Mouse (Mus musculus) frontal cortex, postnatal 10 days (tissue): ENCODE data around the gene Abca2.

ENCODE experiments used
- DNase-seq, 2 experiments: peaks; one replicate each; pipeline ENCODE4 v3.0.0; 2022; ENCODE audit warnings: low spot score in 2 of 2, mixed read lengths in 1 of 2

Gene Abca2

DNA sequence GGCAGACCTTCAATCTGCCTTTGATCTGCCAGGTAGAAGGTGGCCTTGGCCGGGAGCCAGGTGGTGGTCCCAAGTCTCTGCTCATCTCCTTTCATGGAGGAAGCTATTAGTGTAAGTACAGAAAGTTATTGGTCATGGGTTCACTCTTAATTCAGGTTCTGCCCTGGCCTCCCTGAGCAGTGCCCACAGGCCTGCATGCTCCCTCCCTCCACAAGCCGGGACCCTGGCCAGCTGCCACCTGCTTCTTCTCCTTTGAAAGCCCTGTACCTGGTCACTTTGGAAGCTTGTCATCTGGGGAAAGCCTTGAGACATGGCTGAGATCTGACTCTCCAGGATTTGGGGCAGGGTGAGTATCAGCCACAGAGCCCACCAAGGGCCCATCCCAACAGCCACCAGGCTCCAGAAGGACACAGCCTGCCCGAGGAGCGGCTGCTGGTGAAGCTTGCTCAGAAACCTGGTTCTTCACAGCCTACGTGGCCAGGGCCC is 65.0 kb downstream of the Abca2 start, which contains the start of gene Lcn12:
Gene Lcn12, minus strand, starts transcription at position 436 of the 486 bp plus-strand sequence.
- DNase-seq, result no peak

DNA sequence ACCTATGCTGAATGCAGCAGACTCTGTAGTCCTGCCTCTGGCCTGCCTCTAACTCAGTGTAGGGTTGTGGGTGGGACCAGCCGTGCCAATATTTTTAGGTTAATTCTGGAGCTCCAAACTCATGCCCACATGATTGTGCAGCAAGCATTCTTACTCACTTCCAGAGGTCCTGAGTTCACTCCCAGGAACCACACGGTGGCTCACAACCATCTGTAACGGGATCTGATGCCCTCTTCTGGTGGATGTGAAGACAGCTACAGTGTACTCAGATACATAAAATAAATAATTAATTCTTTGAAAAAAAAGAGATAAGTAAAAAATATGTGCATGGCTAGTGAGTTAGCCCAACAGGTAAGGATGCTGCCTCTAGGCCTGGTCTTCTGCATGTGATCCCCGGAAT is 68.0 kb downstream of the Abca2 start:
- DNase-seq, result no peak
